Mouse (Mus musculus) adrenal gland, postnatal 4 days (tissue): Measurements from ENCODE around the gene Iqcn. TPM values are rescaled to one million over a fixed set of nuclear protein-coding genes. Genes with fewer than 3 reads are reported as not detected.

Source experiments
- total RNA-seq, 2 experiments: library from RNA; stranded (reverse); gene quantifications; 2 replicates each; pipeline ENCODE4 v1.2.3; 2021

The Iqcn gene
- total RNA-seq, 2 experiments from 2014 or later: 0.14 to 0.25 TPM

Other genes starting within 250 kb of the Iqcn start
- gene Klhl26, start 226.5 kb upstream of the Iqcn start, total RNA-seq: 10 to 100 TPM; 18.7 to 20.4 TPM
- gene Tmem59l, start 216.1 kb upstream of the Iqcn start, total RNA-seq: 1 to 10 TPM; 3.6 to 5.0 TPM
- gene Crlf1, start 210.3 kb upstream of the Iqcn start, total RNA-seq: under 1 TPM in 1 of 2 experiments, not detected in 1; 0.45 TPM
- gene Rex1bd, start 196.7 kb upstream of the Iqcn start, total RNA-seq: 100 to 1,000 TPM; 105 to 109 TPM
- gene Uba52, start 192.7 kb upstream of the Iqcn start, total RNA-seq: 1,000 to 10,000 TPM; 1,529 to 1,618 TPM
- 100 to 1,000 TPM; 315 to 322 TPM for gene Fkbp8, start 175.7 kb upstream of the Iqcn start, total RNA-seq
- gene Kxd1, start 175.5 kb upstream of the Iqcn start, total RNA-seq: 10 to 100 TPM; 80.4 to 80.5 TPM
- gene Ell, start 164.0 kb upstream of the Iqcn start, total RNA-seq: 10 to 100 TPM; 31.0 to 32.4 TPM
- gene Isyna1, start 109.1 kb upstream of the Iqcn start, total RNA-seq: 10 to 100 TPM; 82.6 to 88.9 TPM
- gene Ssbp4, start 94.6 kb upstream of the Iqcn start, total RNA-seq: 100 to 1,000 TPM; 137 to 154 TPM
- 1 to 10 TPM; 2.9 to 3.8 TPM for gene Lrrc25, start 87.3 kb upstream of the Iqcn start, total RNA-seq
- 1 to 10 TPM in 1 of 2 experiments, under 1 TPM in 1; 0.59 to 1.8 TPM for gene Gdf15, start 71.0 kb upstream of the Iqcn start, total RNA-seq
- gene Pgpep1, start 43.1 kb upstream of the Iqcn start, total RNA-seq: 10 to 100 TPM; 62.1 to 76.0 TPM
- 10 to 100 TPM; 96.6 to 99.0 TPM for gene Lsm4, start 30.2 kb upstream of the Iqcn start, total RNA-seq
- gene Jund, start 4.5 kb upstream of the Iqcn start, total RNA-seq: 100 to 1,000 TPM; 185 to 195 TPM
- gene Gm3336, start 15.1 kb downstream of the Iqcn start, total RNA-seq: not detected
- 1 to 10 TPM; 2.2 to 5.6 TPM for gene Pde4c, start 20.3 kb downstream of the Iqcn start, total RNA-seq
- 10 to 100 TPM; 58.9 to 59.7 TPM for gene Rab3a, start 51.2 kb downstream of the Iqcn start, total RNA-seq
- gene Mpv17l2, start 57.5 kb downstream of the Iqcn start, total RNA-seq: 100 to 1,000 TPM in 1 of 2 experiments, 10 to 100 TPM in 1; 93.1 to 109 TPM
- 10 to 100 TPM; 72.0 to 78.8 TPM for gene Pik3r2, start 73.3 kb downstream of the Iqcn start, total RNA-seq
- gene Mast3, start 101.6 kb downstream of the Iqcn start, total RNA-seq: 10 to 100 TPM; 34.5 to 40.9 TPM
- gene Il12rb1, start 105.0 kb downstream of the Iqcn start, total RNA-seq: under 1 TPM; 0.22 to 0.37 TPM
- 10 to 100 TPM; 14.6 to 15.7 TPM for gene Arrdc2, start 136.3 kb downstream of the Iqcn start, total RNA-seq
- 1 to 10 TPM; 1.4 to 2.1 TPM for gene Kcnn1, start 159.8 kb downstream of the Iqcn start, total RNA-seq
- 10 to 100 TPM; 36.8 to 38.6 TPM for gene Ccdc124, start 170.5 kb downstream of the Iqcn start, total RNA-seq
- gene Slc5a5, start 189.3 kb downstream of the Iqcn start, total RNA-seq: under 1 TPM; 0.14 to 0.17 TPM
- gene Rpl18a, start 194.0 kb downstream of the Iqcn start, total RNA-seq: 1,000 to 10,000 TPM; 1,999 to 2,049 TPM
- 10 to 100 TPM; 45.4 to 48.9 TPM for gene Map1s, start 202.5 kb downstream of the Iqcn start, total RNA-seq